Comparison of ENCODE assay signal across 8 mouse cellular contexts in the genomic region with DNA sequence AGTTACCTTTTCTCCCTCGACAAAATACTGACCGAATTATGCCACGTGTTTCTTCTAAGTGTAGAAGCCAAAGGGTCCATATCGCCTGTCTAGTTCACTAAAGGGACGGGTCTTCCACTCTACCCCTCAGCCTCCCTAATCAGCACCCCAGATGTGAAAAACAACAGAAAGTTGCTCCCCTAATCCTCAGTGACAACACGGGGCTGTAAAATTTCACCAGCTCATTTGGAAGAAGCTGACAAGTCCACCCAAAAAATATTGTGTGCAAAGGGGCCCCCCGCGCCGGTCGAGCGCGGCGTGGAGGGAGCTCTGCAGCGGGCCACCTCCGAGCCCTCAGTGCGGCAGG. TPM values are rescaled to one million over a fixed set of nuclear protein-coding genes. Genes with fewer than 3 reads are reported as not detected.
A peak's percentile ranks its signal among the peaks of the same experiment; 100 is the strongest.
DNase-seq lines count a peak whose midpoint lies in the region; ATAC-seq and TF ChIP-seq lines count a peak whose summit lies in the region.
"Had no signal": no experiment of that assay in that cellular context is flagged by ENCODE, and none has a peak within 500 bp of the region (broad histone marks: within the 10 kb centered on the region; RNA-seq: fewer than 3 reads in every experiment).

No protein-coding gene starts in this region.

- H3K27me3 ChIP-seq in forebrain, embryonic 12.5 days, result no peaks in the 10 kb centered on the region
- H3K27me3 ChIP-seq in limb, embryonic 11.5 days (ENCODE audit: control insufficient read depth, insufficient read depth, low read length), result no peaks in the 10 kb centered on the region
- no peaks in the 10 kb centered on the region for H3K27me3 ChIP-seq in neural tube, embryonic 15.5 days (replicated peaks)

- H3K9me3 ChIP-seq in forebrain, embryonic 12.5 days, result no peaks in the 10 kb centered on the region
- H3K9me3 ChIP-seq in limb, embryonic 11.5 days (ENCODE audit: control insufficient read depth, low read length), result no peaks in the 10 kb centered on the region
- H3K9me3 ChIP-seq in neural tube, embryonic 15.5 days (replicated peaks), result no peaks in the 10 kb centered on the region

- H3K4me1 ChIP-seq in lung, adult 2 months (ENCODE audit: control insufficient read depth, insufficient read depth, low read length), result no peaks in the 10 kb centered on the region
- peaks cover 6% of the 10 kb centered on the region for H3K4me1 ChIP-seq in forebrain, embryonic 12.5 days
- H3K4me1 ChIP-seq in limb, embryonic 11.5 days (ENCODE audit: control insufficient read depth, insufficient read depth, low read length), result no peaks in the 10 kb centered on the region
- H3K4me1 ChIP-seq in neural tube, embryonic 15.5 days, result no peaks in the 10 kb centered on the region

- peak overlapping the region; percentile 5 for H3K4me3 ChIP-seq in lung, adult 2 months (replicated peaks; ENCODE audit: extremely low read depth, low read depth, low read length)
- peak overlapping the region; percentile 57 for H3K4me3 ChIP-seq in forebrain, embryonic 12.5 days (replicated peaks)
- peak overlapping the region; percentile 39 for H3K4me3 ChIP-seq in limb, embryonic 11.5 days (ENCODE audit: low read depth, low read length)
- H3K4me3 ChIP-seq in neural tube, embryonic 15.5 days (replicated peaks), result peak overlapping the region; percentile 54

- no peak for TF ChIP-seq CTCF in lung, adult 2 months (IDR thresholded peaks at IDR 0.05; ENCODE audit: insufficient read depth, low read length)

- peak overlapping the region; percentile 54 for H3K4me2 ChIP-seq in forebrain, embryonic 12.5 days
- peak overlapping the region; percentile 44 for H3K4me2 ChIP-seq in limb, embryonic 11.5 days (ENCODE audit: low read depth, severe bottlenecking)
- peak overlapping the region; percentile 59 for H3K4me2 ChIP-seq in neural tube, embryonic 15.5 days

- DNase-seq in lung, adult 2 months, result no peak
- DNase-seq in lung, postnatal 4 days, result no peak
- DNase-seq in limb, embryonic 11.5 days (ENCODE audit: low spot score), result no peak
- DNase-seq in layer of hippocampus, postnatal 36 days, result no peak
- DNase-seq in spleen, adult 12 weeks (ENCODE audit: low spot score), result no peak

- peak overlapping the region; percentile 69 for H3K9ac ChIP-seq in forebrain, embryonic 12.5 days
- H3K9ac ChIP-seq in limb, embryonic 11.5 days (ENCODE audit: low read length), result peak overlapping the region; percentile 62
- H3K9ac ChIP-seq in neural tube, embryonic 15.5 days (replicated peaks), result peak overlapping the region; percentile 55

- 34% methylated on average over 16 of the region's 16 CpGs for WGBS in lung, adult 2 months
- 20% methylated on average over 16 of the region's 16 CpGs for WGBS in forebrain, embryonic 12.5 days
- WGBS in limb, embryonic 11.5 days, result 19% methylated on average over 16 of the region's 16 CpGs
- 22% methylated on average over 16 of the region's 16 CpGs for WGBS in neural tube, embryonic 15.5 days

- TF ChIP-seq POLR2A in lung, adult 2 months (IDR thresholded peaks at IDR 0.05; ENCODE audit: borderline replicate concordance, extremely low read depth, low read depth, low read length), result no peak

- no peaks in the 10 kb centered on the region for H3K36me3 ChIP-seq in forebrain, embryonic 12.5 days (replicated peaks)
- no peaks in the 10 kb centered on the region for H3K36me3 ChIP-seq in limb, embryonic 11.5 days (ENCODE audit: control insufficient read depth, insufficient read depth, low read length)
- no peaks in the 10 kb centered on the region for H3K36me3 ChIP-seq in neural tube, embryonic 15.5 days

- no peak for ATAC-seq in forebrain, embryonic 12.5 days (ENCODE audit: low FRiP score)
- ATAC-seq in limb, embryonic 11.5 days (ENCODE audit: insufficient number of reproducible peaks, low FRiP score, low TSS enrichment, low read depth), result no peak
- no peak for ATAC-seq in neural tube, embryonic 15.5 days (ENCODE audit: low FRiP score)

- H3K27ac ChIP-seq in forebrain, embryonic 12.5 days, result peak overlapping the region; percentile 90
- H3K27ac ChIP-seq in limb, embryonic 11.5 days (replicated peaks; ENCODE audit: low read depth, low read length), result no peak overlapping the region; the same call in 1 of the 2 replicates
- H3K27ac ChIP-seq in neural tube, embryonic 15.5 days (replicated peaks), result peak overlapping the region; percentile 79

RNA-seq across cellular contexts. Expression of a gene that starts 8.0 kb away (rescaled TPM):
- not detected in 2 replicates for polyA plus RNA-seq in lung, adult 2 months (2012; rRNA removed)
- not detected in 2 replicates for polyA plus RNA-seq in forebrain, embryonic 12.5 days (2016; fragmentation: Nextera tagmentation; extraction: Ambion mirVana)
- not detected in 2 replicates for polyA plus RNA-seq in limb, embryonic 11.5 days (2014; fragmentation: Nextera tagmentation; extraction: Ambion mirVana)
- not detected in 2 replicates for polyA plus RNA-seq in neural tube, embryonic 15.5 days (2015; fragmentation: Nextera tagmentation; extraction: Ambion mirVana)
- not detected for total RNA-seq in layer of hippocampus, postnatal 36 days (2021)
- total RNA-seq: heart, adult 18-20 months had no signal

RNA-seq across cellular contexts. Expression of a gene that starts 45.4 kb away (rescaled TPM):
- 3.7 and 6.8 TPM in 2 replicates for polyA plus RNA-seq in lung, adult 2 months (2012; rRNA removed)
- polyA plus RNA-seq in forebrain, embryonic 12.5 days (2016; fragmentation: Nextera tagmentation; extraction: Ambion mirVana), result 17.8 and 19.2 TPM in 2 replicates
- polyA plus RNA-seq in limb, embryonic 11.5 days (2014; fragmentation: Nextera tagmentation; extraction: Ambion mirVana), result 14.1 and 16.8 TPM in 2 replicates
- 10.5 and 10.6 TPM in 2 replicates for polyA plus RNA-seq in neural tube, embryonic 15.5 days (2015; fragmentation: Nextera tagmentation; extraction: Ambion mirVana)
- 10 to 100 TPM in 1 of 2 experiments, 1 to 10 TPM in 1; 10.0 to 11.2 TPM for total RNA-seq in layer of hippocampus, postnatal 36 days (2021)

Comparison
In these comparisons a context has a peak if more than half of its experiments do, and no peak if none do; other contexts are left out.
1. H3K4me3 ChIP-seq: peak in every context shown above with its lines; median percentile 57 in forebrain, embryonic 12.5 days; 54 in neural tube, embryonic 15.5 days; 39 in limb, embryonic 11.5 days; 5 in lung, adult 2 months.